Mouse (Mus musculus) heart, postnatal 0 days (tissue): Measurements from ENCODE around the gene Styx. TPM values are rescaled to one million over a fixed set of nuclear protein-coding genes. Genes with fewer than 3 reads are reported as not detected.
"Not testable (repeated sequence)": the region's sequence is repeated elsewhere in the genome, so short reads cannot be mapped to it uniquely, and the experiment has no call there.

ENCODE experiments used
- ATAC-seq: fragments of 200-750 bp; cut with Nextera tagmentation; 2 replicates; pipeline ENCODE4 v1.8.0; 2017; ENCODE audit warnings: low read depth, moderate number of reproducible peaks, moderate library complexity; ENCODE audit not compliant: insufficient read depth
- DNase-seq: peaks from one replicate; pipeline ENCODE4 v3.0.0-alpha.2; 2016; ENCODE audit warnings: low spot score
- H3K27ac ChIP-seq: fragments of 300-500 bp; sonication (generic); 2 replicates; pipeline ENCODE4 v1.5.1; 2014; ENCODE audit warnings: low read depth, mild to moderate bottlenecking
- H3K27me3 ChIP-seq: fragments of 300-500 bp; sonication (generic); 2 replicates; pipeline ENCODE4 v1.6.1; 2014; ENCODE audit warnings: low read length, mixed read lengths; ENCODE audit not compliant: control insufficient read depth, insufficient read depth
- H3K36me3 ChIP-seq: fragments of 300-500 bp; sonication (generic); replicated peaks from 2 replicates; pipeline ENCODE4 v1.6.1; 2014; ENCODE audit warnings: low read length, mixed read lengths; ENCODE audit not compliant: control insufficient read depth, insufficient read depth
- H3K4me1 ChIP-seq: fragments of 300-500 bp; sonication (generic); 2 replicates; pipeline ENCODE4 v1.6.1; 2014; ENCODE audit warnings: antibody characterized with exemption; ENCODE audit not compliant: control insufficient read depth, insufficient read depth
- H3K4me2 ChIP-seq: fragments of 300-500 bp; sonication (generic); 2 replicates; pipeline ENCODE4 v1.6.1; 2014; ENCODE audit warnings: low read depth, mild to moderate bottlenecking, low read length, moderate library complexity
- H3K4me3 ChIP-seq: fragments of 300-500 bp; sonication (generic); 2 replicates; pipeline ENCODE4 v1.5.1; 2014; ENCODE audit warnings: low read depth, low read length
- H3K9ac ChIP-seq: fragments of 300-500 bp; sonication (generic); replicated peaks from 2 replicates; pipeline ENCODE4 v1.6.1; 2014; ENCODE audit warnings: low read depth, low read length, mixed read lengths
- H3K9me3 ChIP-seq: fragments of 300-500 bp; sonication (generic); replicated peaks from 2 replicates; pipeline ENCODE4 v1.6.1; 2016; ENCODE audit warnings: low read length; ENCODE audit not compliant: control insufficient read depth
- CTCF ChIP-seq: IDR thresholded peaks from 2 replicates; pipeline ENCODE4 v1.5.1; 2016; ENCODE audit warnings: antibody characterized with exemption, control low read depth, low read depth
- EP300 ChIP-seq: IDR thresholded peaks from 2 replicates; pipeline ENCODE4 v1.6.1; 2016; ENCODE audit warnings: antibody characterized with exemption, low read depth
- WGBS: fragments of 180-500 bp; shearing (Covaris S2); extraction: QIAGEN DNeasy Blood & Tissue Kit; methylation state at CpG from one replicate; pipeline ENCODE4 v1.1.7; 2014; 5-methylcytosine and 5-hydroxymethylcytosine counted together
- microRNA-seq: library from miRNA; unstranded; fragments of <30 nt; microRNA quantifications from one replicate; pipeline ENCODE4, GENCODE M21; 2016
- polyA plus RNA-seq: library from polyadenylated mRNA; unstranded; fragments of >200 nt; fragmentation: Nextera tagmentation; extraction: Ambion mirVana; gene quantifications from 2 replicates; pipeline ENCODE4 v1.2.1, GENCODE M21; 2015
- total RNA-seq: library from RNA; depleted of rRNA; stranded (reverse); fragments of >200 nt; gene quantifications from 2 replicates; pipeline ENCODE4 v1.2.3, GENCODE M21; 2014; ENCODE audit warnings: low replicate concordance; rRNA removed

Gene Styx
- total and polyA plus RNA-seq, 2 experiments from 2014 or later: 11.9 to 69.9 TPM

- peaks cover 85% of the 10 kb centered on the region for H3K36me3 ChIP-seq
Observed at GRCm38 (mm10) chr14:45464036-45465035, 113.4 kb downstream of the Styx start.

GRCm38 (mm10) chr14:45466371-45466770, 115.5 kb downstream of the Styx start:
- H3K9me3 ChIP-seq, H3K4me3 ChIP-seq, ATAC-seq, H3K4me2 ChIP-seq, H3K4me1 ChIP-seq, H3K27ac ChIP-seq, DNase-seq, H3K27me3 ChIP-seq, H3K9ac ChIP-seq: not testable (repeated sequence)
- WGBS: 97% methylated on average over 8 of the region's 8 CpGs
- H3K36me3 ChIP-seq: peaks cover 84% of the 10 kb centered on the region

More at GRCm38 (mm10) chr14:45464036-45465035, 113.4 kb downstream of the Styx start:
- DNase-seq (no peak), ATAC-seq (no peak)
- Histone ChIP-seq H3K27ac (peak overlapping the region; percentile 85), H3K4me2 (no peak overlapping the region), H3K4me1 (no peaks in the 10 kb centered on the region), H3K9me3 (no peaks in the 10 kb centered on the region), H3K27me3 (no peaks in the 10 kb centered on the region), H3K9ac (no peak overlapping the region), H3K4me3 (no peak overlapping the region)
- TF ChIP-seq EP300 (no peak), CTCF (no peak)
- WGBS: 62% methylated on average over 19 of the region's 19 CpGs

DNA sequence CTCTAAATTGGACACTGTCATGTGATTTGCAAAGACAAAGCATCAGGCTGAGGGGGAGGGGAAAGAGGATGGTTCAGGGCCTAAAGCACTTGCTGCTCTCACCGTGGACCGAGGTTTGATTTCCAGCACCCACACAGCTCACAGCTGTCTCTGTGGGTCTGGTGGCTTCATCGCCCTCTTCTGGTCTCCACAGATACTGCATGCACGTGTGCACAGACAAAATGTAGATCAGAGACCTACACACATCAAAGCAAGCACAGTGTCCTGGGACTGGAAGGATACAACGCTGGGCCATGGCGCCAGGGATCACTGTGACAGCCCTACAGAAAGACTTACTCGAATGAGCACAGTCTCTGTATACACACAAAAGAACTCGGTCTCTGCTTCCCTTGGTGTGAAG, 118.6 kb downstream of the Styx start:
- Histone ChIP-seq H3K9ac (no peak overlapping the region), H3K9me3 (no peaks in the 10 kb centered on the region), H3K27me3 (no peaks in the 10 kb centered on the region), H3K36me3 (peaks cover 87% of the 10 kb centered on the region), H3K4me2 (no peak overlapping the region), H3K4me3 (no peak overlapping the region), H3K27ac (no peak overlapping the region), H3K4me1 (no peaks in the 10 kb centered on the region)
- WGBS: 95% methylated on average over 8 of the region's 8 CpGs
- DNase-seq (no peak), ATAC-seq (no peak)
- TF ChIP-seq EP300 (no peak), CTCF (peak; percentile 37; the same call in 1 of the 2 replicates)

Small RNAs within 50 kb of the gene (microRNA-seq; reads per million reads assigned to microRNA genes)
- gene Gm25353: not detected

Other genes starting within 250 kb of the Styx start
- 18.9 and 20.6 TPM in 2 replicates for gene Gpr137c, start 131.4 kb upstream of the Styx start, total RNA-seq
- 1.6 and 1.9 TPM in 2 replicates for gene Gpr137c, start 131.4 kb upstream of the Styx start, polyA plus RNA-seq
- 17.1 and 17.4 TPM in 2 replicates for gene Txndc16, start 130.8 kb upstream of the Styx start, total RNA-seq
- 9.0 and 9.5 TPM in 2 replicates for gene Txndc16, start 130.8 kb upstream of the Styx start, polyA plus RNA-seq
- gene Ero1l, start 32.3 kb upstream of the Styx start, total RNA-seq: 18.0 and 24.2 TPM in 2 replicates
- 22.7 and 24.1 TPM in 2 replicates for gene Ero1l, start 32.3 kb upstream of the Styx start, polyA plus RNA-seq
- 61.5 and 163 TPM in 2 replicates for gene Psmc6, start 21.3 kb upstream of the Styx start, total RNA-seq
- 120 and 125 TPM in 2 replicates for gene Psmc6, start 21.3 kb upstream of the Styx start, polyA plus RNA-seq
- 5.3 and 11.0 TPM in 2 replicates for gene Gnpnat1, start 53.8 kb downstream of the Styx start, total RNA-seq
- gene Gnpnat1, start 53.8 kb downstream of the Styx start, polyA plus RNA-seq: 18.6 and 22.1 TPM in 2 replicates
- 119 TPM in 2 replicates for gene Fermt2, start 179.0 kb downstream of the Styx start, total RNA-seq
- 211 and 221 TPM in 2 replicates for gene Fermt2, start 179.0 kb downstream of the Styx start, polyA plus RNA-seq